8 mouse cellular contexts compared by ENCODE assay signal in genomic region chr1:34434660-34435160, GRCm38 (mm10). TPM values are rescaled to one million over a fixed set of nuclear protein-coding genes. Genes with fewer than 3 reads are reported as not detected.
DNase-seq lines count a peak whose midpoint lies in the region; ATAC-seq lines count a peak whose summit lies in the region.

No protein-coding gene starts in this region.

- peak; percentile 89 for DNase-seq in adrenal gland, adult 8-10 months
- DNase-seq in embryo, embryonic 11.5 days (ENCODE audit: low read depth, low spot score), result peak; percentile 84
- DNase-seq in gastrocnemius, postnatal 36 days, result peak; percentile 79 to 87
- peak; percentile 92 to 96 for DNase-seq in left cerebral cortex, postnatal 25 days (ENCODE audit: low spot score in 2 of 2)
- DNase-seq in mesoderm, embryonic 11.5 days (ENCODE audit: low read depth, low spot score), result peak; percentile 90
- peak; percentile 88 for DNase-seq in right cerebral cortex, postnatal 25 days
- peak; percentile 90 to 92 for DNase-seq in urinary bladder, postnatal 36 days (ENCODE audit: low spot score in 2 of 2)

- no peaks in the 10 kb centered on the region for H3K27me3 ChIP-seq in intestine, embryonic 16.5 days (replicated peaks; ENCODE audit: control insufficient read depth, insufficient read depth, low read length)

- H3K9ac ChIP-seq in intestine, embryonic 16.5 days (ENCODE audit: low read depth, low read length), result peak overlapping the region; percentile 66

- peak overlapping the region; percentile 65 for H3K4me3 ChIP-seq in intestine, embryonic 16.5 days (ENCODE audit: low read length)

- peaks cover 23% of the 10 kb centered on the region for H3K9me3 ChIP-seq in intestine, embryonic 16.5 days (ENCODE audit: control insufficient read depth, low read length)

- ATAC-seq in intestine, embryonic 16.5 days, result peak; percentile 12

- H3K36me3 ChIP-seq in intestine, embryonic 16.5 days (ENCODE audit: control insufficient read depth, insufficient read depth, low read length), result peaks cover 9% of the 10 kb centered on the region

- H3K4me1 ChIP-seq in intestine, embryonic 16.5 days (ENCODE audit: control insufficient read depth, insufficient read depth, low read length), result peaks cover 5% of the 10 kb centered on the region; the same call in 1 of the 2 replicates

- intact Hi-C loops in gastrocnemius, postnatal 36 days (cut with DNase I), result no loop called here
- intact Hi-C loops in left cerebral cortex, postnatal 25 days (cut with DNase I), result loop anchor here (5.0 kb wide), 1 partner anchor 422 kb away; no protein-coding TSS in a partner anchor

- peak overlapping the region; percentile 68 for H3K27ac ChIP-seq in intestine, embryonic 16.5 days (ENCODE audit: low read length)

- under 1% methylated on average over 30 of the region's 30 CpGs for WGBS in intestine, embryonic 16.5 days

- H3K4me2 ChIP-seq in intestine, embryonic 16.5 days (ENCODE audit: low read depth, low read length), result peak overlapping the region; percentile 87

RNA-seq across cellular contexts. Expression of gene Ccdc115, which starts 4.8 kb away (rescaled TPM):
- total RNA-seq in adrenal gland, adult 8-10 months (2022), result 10 to 100 TPM; 17.6 to 22.4 (median 18.9) TPM
- 10 to 100 TPM in 1 of 2 experiments, 1 to 10 TPM in 1; 8.3 to 10.2 TPM for total RNA-seq in gastrocnemius, postnatal 36 days (2021)
- polyA plus RNA-seq in intestine, embryonic 16.5 days (2015; fragmentation: Nextera tagmentation; extraction: Ambion mirVana), result 63.3 and 66.4 TPM in 2 replicates
- 10 to 100 TPM; 14.3 to 16.5 TPM for total RNA-seq in left cerebral cortex, postnatal 25 days (2021)

RNA-seq across cellular contexts. Expression of gene Imp4, which starts 4.9 kb away (rescaled TPM):
- total RNA-seq in adrenal gland, adult 8-10 months (2022), result 10 to 100 TPM; 65.7 to 73.7 (median 71.4) TPM
- total RNA-seq in gastrocnemius, postnatal 36 days (2021), result 10 to 100 TPM; 12.0 to 12.6 TPM
- 112 and 122 TPM in 2 replicates for polyA plus RNA-seq in intestine, embryonic 16.5 days (2015; fragmentation: Nextera tagmentation; extraction: Ambion mirVana)
- total RNA-seq in left cerebral cortex, postnatal 25 days (2021), result 10 to 100 TPM; 29.1 to 35.1 TPM

RNA-seq across cellular contexts. Expression of gene Ptpn18, which starts 24.9 kb away (rescaled TPM):
- total RNA-seq in adrenal gland, adult 8-10 months (2022), result 1 to 10 TPM; 5.3 to 10.0 (median 7.2) TPM
- 1 to 10 TPM in 1 of 2 experiments, under 1 TPM in 1; 0.92 to 2.6 TPM for total RNA-seq in gastrocnemius, postnatal 36 days (2021)
- polyA plus RNA-seq in intestine, embryonic 16.5 days (2015; fragmentation: Nextera tagmentation; extraction: Ambion mirVana), result 33.4 and 33.8 TPM in 2 replicates
- total RNA-seq in left cerebral cortex, postnatal 25 days (2021), result 1 to 10 TPM; 1.5 to 6.4 TPM

Comparison
In these comparisons a context has a peak if more than half of its experiments do, and no peak if none do; other contexts are left out.
1. Peak in every context shown above with its lines: DNase-seq, ATAC-seq, H3K4me3 ChIP-seq and H3K27ac ChIP-seq.